Mouse (Mus musculus) myocyte (in vitro differentiated cells): ENCODE measurements around the gene Cyth2. TPM values are rescaled to one million over a fixed set of nuclear protein-coding genes. Genes with fewer than 3 reads are reported as not detected.

Source experiments
- H3K27me3 ChIP-seq: one replicate; pipeline ENCODE4 v1.6.1; 2011; ENCODE audit not compliant: control insufficient read depth, insufficient read depth, insufficient read length
- H3K36me3 ChIP-seq: one replicate; pipeline ENCODE4 v1.6.1; 2011; ENCODE audit not compliant: control insufficient read depth, insufficient read depth
- H3K4me2 ChIP-seq: one replicate; pipeline ENCODE4 v1.6.1; 2011; ENCODE audit warnings: low read depth, control low read depth
- H3K4me3 ChIP-seq: one replicate; pipeline ENCODE4 v1.5.1; 2011; ENCODE audit warnings: mild to moderate bottlenecking, control low read depth, moderate library complexity
- H3K79me2 ChIP-seq: one replicate; pipeline ENCODE4 v1.6.1; 2011; ENCODE audit not compliant: control insufficient read depth, insufficient read depth
- H3ac ChIP-seq: one replicate; pipeline ENCODE4 v1.6.1; 2011; ENCODE audit not compliant: control insufficient read depth, insufficient read length
- CEBPB ChIP-seq: IDR thresholded peaks from 2 replicates; pipeline ENCODE4 v1.6.1; 2011; ENCODE audit warnings: mild to moderate bottlenecking, moderate library complexity; ENCODE audit not compliant: poor library complexity, insufficient read depth, severe bottlenecking
- E2F4 ChIP-seq: IDR thresholded peaks from one replicate; pipeline ENCODE4 v1.6.1; 2011; ENCODE audit warnings: mild to moderate bottlenecking, control low read depth, moderate library complexity; ENCODE audit not compliant: insufficient read depth
- MAX ChIP-seq: IDR thresholded peaks from one replicate; pipeline ENCODE4 v1.6.1; 2011; ENCODE audit warnings: low read depth, mild to moderate bottlenecking, control low read depth
- MYOD1 ChIP-seq, 3 experiments: IDR thresholded peaks; one replicate each; pipeline ENCODE4 v1.6.1; 2011; ENCODE audit warnings: control low read depth in 2 of 3, low read depth in 2 of 3, mild to moderate bottlenecking in 2 of 3, moderate library complexity in 1 of 3; ENCODE audit not compliant: insufficient read length in 2 of 3, control insufficient read depth in 1 of 3
- MYOG ChIP-seq, 3 experiments: IDR thresholded peaks; one replicate each; pipeline ENCODE4 v1.6.1; 2011; ENCODE audit warnings: control low read depth in 2 of 3, low read depth in 2 of 3, mild to moderate bottlenecking in 2 of 3; ENCODE audit not compliant: insufficient read length in 2 of 3, control insufficient read depth in 1 of 3, insufficient read depth in 1 of 3
- POLR2A ChIP-seq: IDR thresholded peaks from one replicate; pipeline ENCODE4 v1.6.1; 2011; ENCODE audit warnings: low read depth, mild to moderate bottlenecking, control low read depth, moderate library complexity; ENCODE audit not compliant: insufficient read length
- POLR2AphosphoS2 ChIP-seq: IDR thresholded peaks from one replicate; pipeline ENCODE4 v1.6.1; 2011; ENCODE audit warnings: low read depth, control low read depth; ENCODE audit not compliant: insufficient read length
- REST ChIP-seq: IDR thresholded peaks from one replicate; pipeline ENCODE4 v1.6.1; 2011; ENCODE audit warnings: mild to moderate bottlenecking, control low read depth, moderate library complexity; ENCODE audit not compliant: insufficient read depth, insufficient read length
- SRF ChIP-seq: IDR thresholded peaks from one replicate; pipeline ENCODE4 v1.6.1; 2011; ENCODE audit warnings: low read depth; ENCODE audit not compliant: control insufficient read depth, insufficient read length
- TCF12 ChIP-seq: IDR thresholded peaks from one replicate; pipeline ENCODE4 v1.6.1; 2011; ENCODE audit warnings: mild to moderate bottlenecking, control low read depth; ENCODE audit not compliant: poor library complexity, insufficient read depth, severe bottlenecking
- TCF3 ChIP-seq: IDR thresholded peaks from one replicate; pipeline ENCODE4 v1.6.1; 2011; ENCODE audit warnings: low read depth, control low read depth; ENCODE audit not compliant: insufficient read length
- USF1 ChIP-seq: IDR thresholded peaks from one replicate; pipeline ENCODE4 v1.6.1; 2011; ENCODE audit warnings: low read depth, mild to moderate bottlenecking, control low read depth, moderate library complexity
- polyA plus RNA-seq: library from polyadenylated mRNA; unstranded; fragments of >200 nt; fragmentation: generic; extraction: Trizol; gene quantifications from one replicate; pipeline ENCODE4 v1.2.1, GENCODE M21; 2012; ENCODE audit warnings: missing spikeins

Gene Cyth2
- polyA plus RNA-seq, 1 experiment, result 145 TPM

GRCm38 (mm10) chr7:45794971-45795370, 19.4 kb downstream of the Cyth2 start:
- H3K36me3 ChIP-seq, result no peaks in the 10 kb centered on the region
- H3ac ChIP-seq, result no peak overlapping the region
- H3K4me3 ChIP-seq, result no peak overlapping the region
- H3K27me3 ChIP-seq, result peaks cover 23% of the 10 kb centered on the region
- no peaks in the 10 kb centered on the region for H3K79me2 ChIP-seq
- H3K4me2 ChIP-seq, result no peak overlapping the region
- TF ChIP-seq CEBPB (no peak), USF1 (no peak), MYOD1 (IDR thresholded peaks at IDR 0.05; ENCODE audit: control insufficient read depth in 1 of 3, insufficient read length in 2 of 3, low read depth in 2 of 3) (no peak), E2F4 (no peak), TCF12 (no peak), MYOG (IDR thresholded peaks at IDR 0.05; ENCODE audit: control insufficient read depth in 1 of 3, insufficient read depth in 1 of 3, insufficient read length in 2 of 3, low read depth in 2 of 3) (no peak), SRF (no peak), POLR2A (no peak), TCF3 (no peak), POLR2AphosphoS2 (no peak), MAX (no peak), REST (no peak)

GRCm38 (mm10) chr7:45793969-45794585, 20.3 kb downstream of the Cyth2 start:
- peaks cover 23% of the 10 kb centered on the region for H3K27me3 ChIP-seq
- no peak overlapping the region for H3K4me3 ChIP-seq
- no peak overlapping the region for H3K4me2 ChIP-seq
- H3K36me3 ChIP-seq, result no peaks in the 10 kb centered on the region
- H3K79me2 ChIP-seq, result no peaks in the 10 kb centered on the region
- no peak for TF ChIP-seq TCF12
- no peak for TF ChIP-seq MYOG (IDR thresholded peaks at IDR 0.05; ENCODE audit: control insufficient read depth in 1 of 3, insufficient read depth in 1 of 3, insufficient read length in 2 of 3, low read depth in 2 of 3)
- no peak for TF ChIP-seq E2F4
- no peak for TF ChIP-seq REST
- H3ac ChIP-seq, result no peak overlapping the region

- peaks cover 19% of the 10 kb centered on the region for H3K27me3 ChIP-seq
Observed at GRCm38 (mm10) chr7:45793240-45793639, 21.1 kb downstream of the Cyth2 start.

GRCm38 (mm10) chr7:45791756-45792490, 22.5 kb downstream of the Cyth2 start:
- H3K36me3 ChIP-seq, result no peaks in the 10 kb centered on the region
- TF ChIP-seq POLR2AphosphoS2 (no peak), TCF3 (no peak), CEBPB (no peak), MAX (no peak), TCF12 (no peak), SRF (no peak), REST (no peak), POLR2A (no peak), MYOG (IDR thresholded peaks at IDR 0.05; ENCODE audit: control insufficient read depth in 1 of 3, insufficient read depth in 1 of 3, insufficient read length in 2 of 3, low read depth in 2 of 3) (no peak), MYOD1 (IDR thresholded peaks at IDR 0.05; ENCODE audit: control insufficient read depth in 1 of 3, insufficient read length in 2 of 3, low read depth in 2 of 3) (no peak), USF1 (no peak), E2F4 (no peak)

More at GRCm38 (mm10) chr7:45793240-45793639, 21.1 kb downstream of the Cyth2 start:
- TF ChIP-seq USF1, result no peak
- no peak for TF ChIP-seq MYOG (IDR thresholded peaks at IDR 0.05; ENCODE audit: control insufficient read depth in 1 of 3, insufficient read depth in 1 of 3, insufficient read length in 2 of 3, low read depth in 2 of 3)
- no peak for TF ChIP-seq E2F4
- TF ChIP-seq REST, result no peak
- no peak for TF ChIP-seq SRF
- TF ChIP-seq TCF12, result no peak
- no peak for TF ChIP-seq CEBPB
- TF ChIP-seq POLR2AphosphoS2, result no peak
- no peak for TF ChIP-seq POLR2A
- TF ChIP-seq TCF3, result no peak
- TF ChIP-seq MAX, result no peak
- H3ac ChIP-seq, result no peak overlapping the region
- H3K4me3 ChIP-seq, result no peak overlapping the region
- no peaks in the 10 kb centered on the region for H3K79me2 ChIP-seq
- no peaks in the 10 kb centered on the region for H3K36me3 ChIP-seq
- H3K4me2 ChIP-seq, result no peak overlapping the region

More at GRCm38 (mm10) chr7:45791756-45792490, 22.5 kb downstream of the Cyth2 start:
- Histone ChIP-seq H3K4me2 (no peak overlapping the region), H3K27me3 (peaks cover 15% of the 10 kb centered on the region), H3K4me3 (no peak overlapping the region), H3ac (no peak overlapping the region), H3K79me2 (no peaks in the 10 kb centered on the region)
